Mouse (Mus musculus) erythroblast, embryonic 14.5 days (primary cell): Measurements from ENCODE around the gene Phyhipl.

Experiments used
- GATA1 ChIP-seq: IDR thresholded peaks from 2 replicates; pipeline ENCODE4 v1.6.1; 2012; ENCODE audit warnings: low read length, inconsistent platforms, mixed read lengths
- TAL1 ChIP-seq: IDR thresholded peaks from 3 replicates; pipeline ENCODE4 v1.6.1; 2012; ENCODE audit warnings: low read length, inconsistent platforms, mixed read lengths

GRCm38 (mm10) chr10:70623461-70623860 is 32.3 kb downstream of the Phyhipl start:
- no peak for TF ChIP-seq TAL1
- TF ChIP-seq GATA1: no peak
